Mouse (Mus musculus) liver, postnatal 0 days (tissue): Measurements from ENCODE around the gene Igfbp5. TPM values are rescaled to one million over a fixed set of nuclear protein-coding genes. Genes with fewer than 3 reads are reported as not detected.

Experiments
- ATAC-seq: fragments of 200-750 bp; cut with Nextera tagmentation; 2 replicates; pipeline ENCODE4 v1.8.0; 2017; ENCODE audit warnings: mild to moderate bottlenecking, moderate library complexity
- DNase-seq: peaks from one replicate; pipeline ENCODE4 v3.0.0-alpha.2; 2016
- H3K27ac ChIP-seq: fragments of 300-500 bp; sonication (generic); 2 replicates; pipeline ENCODE4 v1.5.1; 2014; ENCODE audit warnings: antibody characterized with exemption, moderate library complexity, mild to moderate bottlenecking, low read depth
- H3K27me3 ChIP-seq: fragments of 300-500 bp; sonication (generic); 2 replicates; pipeline ENCODE4 v1.6.1; 2014; ENCODE audit warnings: low read length, control low read depth, mixed read lengths; ENCODE audit not compliant: insufficient read depth
- H3K36me3 ChIP-seq: fragments of 300-500 bp; sonication (generic); replicated peaks from 2 replicates; pipeline ENCODE4 v1.6.1; 2014; ENCODE audit warnings: mild to moderate bottlenecking, control low read depth, low read length, moderate library complexity, mixed read lengths; ENCODE audit not compliant: insufficient read depth
- H3K4me1 ChIP-seq: fragments of 300-500 bp; sonication (generic); 2 replicates; pipeline ENCODE4 v1.6.1; 2014; ENCODE audit warnings: antibody characterized with exemption, mild to moderate bottlenecking, control low read depth; ENCODE audit not compliant: insufficient read depth
- H3K4me2 ChIP-seq: fragments of 300-500 bp; sonication (generic); 2 replicates; pipeline ENCODE4 v1.6.1; 2014; ENCODE audit warnings: low read depth, mild to moderate bottlenecking, low read length, moderate library complexity, mixed read lengths
- H3K4me3 ChIP-seq: fragments of 300-500 bp; sonication (generic); 2 replicates; pipeline ENCODE4 v1.5.1; 2014; ENCODE audit warnings: low read depth, low read length
- H3K9ac ChIP-seq: fragments of 300-500 bp; sonication (generic); replicated peaks from 2 replicates; pipeline ENCODE4 v1.6.1; 2014; ENCODE audit warnings: mild to moderate bottlenecking, moderate library complexity
- H3K9me3 ChIP-seq: fragments of 300-500 bp; sonication (generic); 2 replicates; pipeline ENCODE4 v1.6.1; 2016; ENCODE audit warnings: mild to moderate bottlenecking, control low read depth, low read length, mixed read lengths
- CTCF ChIP-seq: sonication (generic); IDR thresholded peaks from 2 replicates; pipeline ENCODE4 v1.5.1; 2016; ENCODE audit warnings: antibody characterized with exemption, low read depth
- EP300 ChIP-seq: IDR thresholded peaks from 2 replicates; pipeline ENCODE4 v1.6.1; 2016; ENCODE audit warnings: antibody characterized with exemption, low read depth, mild to moderate bottlenecking
- WGBS: fragments of 180-500 bp; shearing (Covaris S2); extraction: QIAGEN DNeasy Blood & Tissue Kit; methylation state at CpG from one replicate; pipeline ENCODE4 v1.1.7; 2014; ENCODE audit not compliant: insufficient replicate concordance; 5-methylcytosine and 5-hydroxymethylcytosine counted together
- polyA plus RNA-seq: library from polyadenylated mRNA; unstranded; fragments of >200 nt; fragmentation: Nextera tagmentation; extraction: Ambion mirVana; gene quantifications from 2 replicates; pipeline ENCODE4 v1.2.1, GENCODE M21; 2015

Gene Igfbp5
- polyA plus RNA-seq, 1 experiment from 2014 or later: 2.4 TPM

- Histone ChIP-seq H3K36me3 (no peaks in the 10 kb centered on the region), H3K4me3 (no peak overlapping the region), H3K9ac (no peak overlapping the region), H3K27me3 (no peaks in the 10 kb centered on the region), H3K27ac (no peak overlapping the region), H3K9me3 (no peaks in the 10 kb centered on the region), H3K4me1 (peaks cover 4% of the 10 kb centered on the region; the same call in 1 of the 2 replicates), H3K4me2 (no peak overlapping the region)
- ATAC-seq: no peak
- TF ChIP-seq EP300: no peak
- no peak for TF ChIP-seq CTCF
- WGBS: 74% methylated on average over 3 of the region's 3 CpGs
- DNase-seq: no peak
Measured at GRCm38 (mm10) chr1:72811061-72811460, 63.6 kb downstream of the Igfbp5 start.

- 79% methylated on average over 7 of the region's 7 CpGs for WGBS
- TF ChIP-seq CTCF (no peak), EP300 (0 out of 2 replicates have a peak, but pooled peaks have one; percentile 17)
- H3K9me3 ChIP-seq: no peaks in the 10 kb centered on the region
- ATAC-seq: peak; percentile 11; the same call in 1 of the 2 replicates
- no peak overlapping the region for H3K9ac ChIP-seq
- H3K4me1 ChIP-seq: peaks cover 2% of the 10 kb centered on the region; the same call in 1 of the 2 replicates
- no peak overlapping the region for H3K4me3 ChIP-seq
- H3K36me3 ChIP-seq: no peaks in the 10 kb centered on the region
- no peak for DNase-seq
- no peak overlapping the region for H3K4me2 ChIP-seq
- H3K27me3 ChIP-seq: no peaks in the 10 kb centered on the region
- peak overlapping the region; percentile 82 for H3K27ac ChIP-seq
Measured at GRCm38 (mm10) chr1:72809951-72810675, 64.6 kb downstream of the Igfbp5 start.

- Histone ChIP-seq H3K4me1 (no peaks in the 10 kb centered on the region), H3K27me3 (no peaks in the 10 kb centered on the region), H3K36me3 (no peaks in the 10 kb centered on the region), H3K27ac (peak overlapping the region; percentile 82), H3K9ac (no peak overlapping the region), H3K4me2 (no peak overlapping the region), H3K4me3 (no peak overlapping the region), H3K9me3 (no peaks in the 10 kb centered on the region)
- DNase-seq: peak; percentile 46
- ATAC-seq: peak; percentile 94
- WGBS: 68% methylated on average over 7 of the region's 7 CpGs
- TF ChIP-seq CTCF: no peak
- peak; percentile 76 for TF ChIP-seq EP300
Measured at GRCm38 (mm10) chr1:72809304-72809703, 65.4 kb downstream of the Igfbp5 start.

Other genes with a start within 250 kb of the Igfbp5 start
- not detected in 2 replicates for gene Ankar, start 174.3 kb downstream of the Igfbp5 start, polyA plus RNA-seq
- gene Rpl37a, start 163.6 kb downstream of the Igfbp5 start, polyA plus RNA-seq: 1,210 and 1,257 TPM in 2 replicates
- gene Igfbp2, start 50.4 kb downstream of the Igfbp5 start, polyA plus RNA-seq: 3,364 and 3,428 TPM in 2 replicates
- not detected in 2 replicates for gene Tnp1, start 141.0 kb upstream of the Igfbp5 start, polyA plus RNA-seq